Mouse (Mus musculus) myocyte (in vitro differentiated cells): ENCODE measurements around the gene Iqsec1. TPM values are rescaled to one million over a fixed set of nuclear protein-coding genes. Genes with fewer than 3 reads are reported as not detected.

Experiments used
- H3K27me3 ChIP-seq: one replicate; pipeline ENCODE4 v1.6.1; 2011; ENCODE audit not compliant: control insufficient read depth, insufficient read depth, insufficient read length
- H3K36me3 ChIP-seq: one replicate; pipeline ENCODE4 v1.6.1; 2011; ENCODE audit not compliant: control insufficient read depth, insufficient read depth
- H3K4me2 ChIP-seq: one replicate; pipeline ENCODE4 v1.6.1; 2011; ENCODE audit warnings: low read depth, control low read depth
- H3K4me3 ChIP-seq: one replicate; pipeline ENCODE4 v1.5.1; 2011; ENCODE audit warnings: mild to moderate bottlenecking, control low read depth, moderate library complexity
- H3K79me2 ChIP-seq: one replicate; pipeline ENCODE4 v1.6.1; 2011; ENCODE audit not compliant: control insufficient read depth, insufficient read depth
- H3ac ChIP-seq: one replicate; pipeline ENCODE4 v1.6.1; 2011; ENCODE audit not compliant: control insufficient read depth, insufficient read length
- CEBPB ChIP-seq: IDR thresholded peaks from 2 replicates; pipeline ENCODE4 v1.6.1; 2011; ENCODE audit warnings: mild to moderate bottlenecking, moderate library complexity; ENCODE audit not compliant: poor library complexity, insufficient read depth, severe bottlenecking
- E2F4 ChIP-seq: IDR thresholded peaks from one replicate; pipeline ENCODE4 v1.6.1; 2011; ENCODE audit warnings: mild to moderate bottlenecking, control low read depth, moderate library complexity; ENCODE audit not compliant: insufficient read depth
- MAX ChIP-seq: IDR thresholded peaks from one replicate; pipeline ENCODE4 v1.6.1; 2011; ENCODE audit warnings: low read depth, mild to moderate bottlenecking, control low read depth
- MYOD1 ChIP-seq, 3 experiments: IDR thresholded peaks; one replicate each; pipeline ENCODE4 v1.6.1; 2011; ENCODE audit warnings: control low read depth in 2 of 3, low read depth in 2 of 3, mild to moderate bottlenecking in 2 of 3, moderate library complexity in 1 of 3; ENCODE audit not compliant: insufficient read length in 2 of 3, control insufficient read depth in 1 of 3
- MYOG ChIP-seq, 3 experiments: IDR thresholded peaks; one replicate each; pipeline ENCODE4 v1.6.1; 2011; ENCODE audit warnings: control low read depth in 2 of 3, low read depth in 2 of 3, mild to moderate bottlenecking in 2 of 3; ENCODE audit not compliant: insufficient read length in 2 of 3, control insufficient read depth in 1 of 3, insufficient read depth in 1 of 3
- POLR2A ChIP-seq: IDR thresholded peaks from one replicate; pipeline ENCODE4 v1.6.1; 2011; ENCODE audit warnings: low read depth, mild to moderate bottlenecking, control low read depth, moderate library complexity; ENCODE audit not compliant: insufficient read length
- POLR2AphosphoS2 ChIP-seq: IDR thresholded peaks from one replicate; pipeline ENCODE4 v1.6.1; 2011; ENCODE audit warnings: low read depth, control low read depth; ENCODE audit not compliant: insufficient read length
- REST ChIP-seq: IDR thresholded peaks from one replicate; pipeline ENCODE4 v1.6.1; 2011; ENCODE audit warnings: mild to moderate bottlenecking, control low read depth, moderate library complexity; ENCODE audit not compliant: insufficient read depth, insufficient read length
- SRF ChIP-seq: IDR thresholded peaks from one replicate; pipeline ENCODE4 v1.6.1; 2011; ENCODE audit warnings: low read depth; ENCODE audit not compliant: control insufficient read depth, insufficient read length
- TCF12 ChIP-seq: IDR thresholded peaks from one replicate; pipeline ENCODE4 v1.6.1; 2011; ENCODE audit warnings: mild to moderate bottlenecking, control low read depth; ENCODE audit not compliant: poor library complexity, insufficient read depth, severe bottlenecking
- TCF3 ChIP-seq: IDR thresholded peaks from one replicate; pipeline ENCODE4 v1.6.1; 2011; ENCODE audit warnings: low read depth, control low read depth; ENCODE audit not compliant: insufficient read length
- USF1 ChIP-seq: IDR thresholded peaks from one replicate; pipeline ENCODE4 v1.6.1; 2011; ENCODE audit warnings: low read depth, mild to moderate bottlenecking, control low read depth, moderate library complexity
- polyA plus RNA-seq: library from polyadenylated mRNA; unstranded; fragments of >200 nt; fragmentation: generic; extraction: Trizol; gene quantifications from one replicate; pipeline ENCODE4 v1.2.1, GENCODE M21; 2012; ENCODE audit warnings: missing spikeins

The Iqsec1 gene
- polyA plus RNA-seq, 1 experiment, result 43.4 TPM

- Histone ChIP-seq H3K4me2 (peak overlapping the region; percentile 82), H3K36me3 (no peaks in the 10 kb centered on the region), H3K79me2 (peaks cover 37% of the 10 kb centered on the region), H3K27me3 (no peaks in the 10 kb centered on the region), H3ac (no peak overlapping the region), H3K4me3 (peak overlapping the region; percentile 70)
- TF ChIP-seq REST, result no peak
- TF ChIP-seq POLR2AphosphoS2, result no peak
- TF ChIP-seq POLR2A, result no peak
- TF ChIP-seq TCF12, result peak; percentile 92
- TF ChIP-seq MYOG (IDR thresholded peaks at IDR 0.05; ENCODE audit: control insufficient read depth in 1 of 3, insufficient read depth in 1 of 3, insufficient read length in 2 of 3, low read depth in 2 of 3), result peak; percentile 65 to 95 (median 92)
- peak; percentile 3 to 93 (median 93) for TF ChIP-seq MYOD1 (IDR thresholded peaks at IDR 0.05; ENCODE audit: control insufficient read depth in 1 of 3, insufficient read length in 2 of 3, low read depth in 2 of 3)
- peak; percentile 68 for TF ChIP-seq TCF3
Observed at GRCm38 (mm10) chr6:90764753-90765152, 223.7 kb downstream of the Iqsec1 start.

DNA sequence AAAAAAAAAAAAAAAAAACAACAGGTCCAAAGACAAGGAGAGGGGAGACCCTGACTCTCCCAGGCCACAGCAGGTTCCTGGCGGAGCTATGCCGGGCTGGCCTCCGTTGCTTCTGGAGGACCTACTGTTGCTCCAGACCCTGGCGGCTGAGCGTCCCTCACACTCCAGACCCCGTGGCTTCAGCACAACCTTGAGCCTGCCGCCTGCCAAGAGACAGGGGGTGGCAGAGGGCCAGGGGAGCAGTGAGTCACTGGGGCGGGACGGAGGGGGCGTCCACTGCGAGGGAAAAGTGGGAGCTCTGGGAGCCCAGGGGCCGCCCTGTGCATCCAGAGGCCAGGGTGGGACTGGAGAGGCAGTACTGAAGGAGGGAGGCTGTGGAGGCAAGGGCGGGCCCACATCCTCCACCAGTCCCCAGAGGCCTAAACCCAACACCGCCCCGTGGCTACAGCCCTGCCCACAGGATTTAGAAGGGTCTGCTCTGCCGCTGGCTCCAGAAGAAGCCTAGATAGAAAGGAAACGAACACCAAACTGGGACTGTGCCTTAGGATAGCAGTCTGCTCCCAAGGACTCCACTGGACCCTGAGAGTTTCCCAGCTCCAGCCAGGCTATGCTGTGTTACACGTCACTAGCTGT is 224.4 kb downstream of the Iqsec1 start:
- H3K36me3 ChIP-seq, result no peaks in the 10 kb centered on the region
- H3K4me2 ChIP-seq, result peak overlapping the region; percentile 90
- H3K79me2 ChIP-seq, result peaks cover 44% of the 10 kb centered on the region
- H3K4me3 ChIP-seq, result peak overlapping the region; percentile 70
- peak in 1 of 3 experiments; percentile 48 for TF ChIP-seq MYOG (IDR thresholded peaks at IDR 0.05; ENCODE audit: control insufficient read depth in 1 of 3, insufficient read depth in 1 of 3, insufficient read length in 2 of 3, low read depth in 2 of 3)
- no peak for TF ChIP-seq SRF
- no peak for TF ChIP-seq REST
- TF ChIP-seq E2F4, result no peak
- TF ChIP-seq TCF3, result no peak
- peak in 1 of 3 experiments; percentile 62 for TF ChIP-seq MYOD1 (IDR thresholded peaks at IDR 0.05; ENCODE audit: control insufficient read depth in 1 of 3, insufficient read length in 2 of 3, low read depth in 2 of 3)
- TF ChIP-seq USF1, result no peak
- TF ChIP-seq TCF12, result no peak
- TF ChIP-seq POLR2AphosphoS2, result peak; percentile 60
- peak; percentile 9 for TF ChIP-seq MAX
- no peak for TF ChIP-seq CEBPB
- TF ChIP-seq POLR2A, result peak; percentile 75
- peak overlapping the region; percentile 13 for H3ac ChIP-seq
- no peaks in the 10 kb centered on the region for H3K27me3 ChIP-seq

DNA sequence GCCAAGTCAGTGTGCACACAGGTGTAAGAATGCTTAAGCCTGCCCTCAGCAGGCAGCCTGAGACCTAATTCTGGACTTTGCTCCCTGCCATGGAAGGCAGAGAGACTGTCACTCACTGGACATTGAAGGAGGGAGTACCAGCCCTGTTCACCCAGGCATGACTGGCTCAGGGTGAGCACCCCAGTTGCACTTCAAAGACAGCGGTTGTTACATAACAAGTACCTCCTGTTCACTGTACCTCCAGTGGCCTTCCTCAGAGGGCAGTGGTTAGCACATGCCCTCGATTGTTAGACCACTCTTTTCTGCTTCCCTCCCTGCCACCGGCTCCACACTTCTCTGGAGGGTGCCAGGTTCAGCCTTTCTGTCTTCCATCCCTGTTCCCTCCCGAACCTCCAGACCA is 225.2 kb downstream of the Iqsec1 start:
- H3K4me3 ChIP-seq, result peak overlapping the region; percentile 70
- H3K27me3 ChIP-seq, result no peaks in the 10 kb centered on the region
- peak overlapping the region; percentile 90 for H3K4me2 ChIP-seq
- H3K79me2 ChIP-seq, result peaks cover 52% of the 10 kb centered on the region
- no peaks in the 10 kb centered on the region for H3K36me3 ChIP-seq
- no peak for TF ChIP-seq POLR2AphosphoS2
- TF ChIP-seq MYOD1 (IDR thresholded peaks at IDR 0.05; ENCODE audit: control insufficient read depth in 1 of 3, insufficient read length in 2 of 3, low read depth in 2 of 3), result no peak
- TF ChIP-seq MYOG (IDR thresholded peaks at IDR 0.05; ENCODE audit: control insufficient read depth in 1 of 3, insufficient read depth in 1 of 3, insufficient read length in 2 of 3, low read depth in 2 of 3), result no peak
- no peak for TF ChIP-seq CEBPB
- TF ChIP-seq E2F4, result no peak
- TF ChIP-seq SRF, result no peak
- no peak for TF ChIP-seq POLR2A
- no peak for TF ChIP-seq TCF3
- no peak for TF ChIP-seq USF1
- TF ChIP-seq MAX, result no peak
- no peak for TF ChIP-seq REST
- no peak for TF ChIP-seq TCF12
- H3ac ChIP-seq, result peak overlapping the region; percentile 13

DNA sequence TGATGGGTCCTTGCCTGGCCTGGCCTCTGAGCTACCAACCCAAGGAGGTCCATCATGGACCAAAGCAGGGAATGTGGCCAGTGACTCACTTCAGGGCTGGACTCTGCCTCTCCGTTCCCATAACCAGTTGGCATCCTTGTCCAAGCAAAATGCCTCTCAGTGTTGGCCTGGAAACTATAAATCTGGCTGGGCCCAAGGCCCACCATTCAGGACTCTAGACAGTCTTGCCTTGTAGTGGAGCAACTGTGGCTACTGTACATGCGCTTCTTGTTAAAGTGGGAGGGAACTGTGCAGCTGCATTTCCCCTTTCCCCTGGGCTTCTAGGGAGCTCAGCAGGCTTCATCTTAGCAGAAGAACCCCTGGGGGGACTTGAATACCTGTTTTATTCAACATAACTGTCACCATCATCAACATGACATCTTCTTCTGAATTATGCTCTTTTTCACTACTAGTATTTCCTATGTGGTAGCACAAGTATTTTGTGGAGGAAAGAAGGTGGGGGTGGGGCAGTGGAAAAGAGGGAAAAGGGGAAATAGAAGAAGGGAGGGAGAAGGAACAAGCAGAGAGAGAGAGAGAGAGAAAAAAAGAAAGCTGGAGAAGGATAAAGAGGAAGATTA is 226.3 kb downstream of the Iqsec1 start:
- Histone ChIP-seq H3K27me3 (no peaks in the 10 kb centered on the region), H3K4me3 (peak overlapping the region; percentile 70), H3K36me3 (no peaks in the 10 kb centered on the region), H3K79me2 (peaks cover 57% of the 10 kb centered on the region), H3K4me2 (peak overlapping the region; percentile 90), H3ac (no peak overlapping the region)
- TF ChIP-seq CEBPB, result no peak
- no peak for TF ChIP-seq E2F4
- TF ChIP-seq MYOG (IDR thresholded peaks at IDR 0.05; ENCODE audit: control insufficient read depth in 1 of 3, insufficient read depth in 1 of 3, insufficient read length in 2 of 3, low read depth in 2 of 3), result no peak
- TF ChIP-seq SRF, result no peak
- TF ChIP-seq TCF3, result no peak
- no peak for TF ChIP-seq TCF12
- no peak for TF ChIP-seq MAX
- TF ChIP-seq REST, result no peak
- no peak for TF ChIP-seq POLR2A
- no peak for TF ChIP-seq USF1
- TF ChIP-seq MYOD1 (IDR thresholded peaks at IDR 0.05; ENCODE audit: control insufficient read depth in 1 of 3, insufficient read length in 2 of 3, low read depth in 2 of 3), result no peak
- TF ChIP-seq POLR2AphosphoS2, result no peak

GRCm38 (mm10) chr6:90761301-90762056 is 227.0 kb downstream of the Iqsec1 start:
- Histone ChIP-seq H3K79me2 (peaks cover 64% of the 10 kb centered on the region), H3ac (no peak overlapping the region), H3K4me3 (peak overlapping the region; percentile 70), H3K27me3 (no peaks in the 10 kb centered on the region), H3K4me2 (peak overlapping the region; percentile 90), H3K36me3 (peaks cover 4% of the 10 kb centered on the region)
- TF ChIP-seq MYOG (IDR thresholded peaks at IDR 0.05; ENCODE audit: control insufficient read depth in 1 of 3, insufficient read depth in 1 of 3, insufficient read length in 2 of 3, low read depth in 2 of 3) (peak in 2 of 3 experiments; percentile 28 to 56), TCF3 (no peak), MYOD1 (IDR thresholded peaks at IDR 0.05; ENCODE audit: control insufficient read depth in 1 of 3, insufficient read length in 2 of 3, low read depth in 2 of 3) (peak in 2 of 3 experiments; percentile 13 to 56), CEBPB (peak; percentile 87), SRF (no peak)
